Mouse (Mus musculus) activated CD4-positive, CD25-positive, alpha-beta regulatory T cell (primary cell): ENCODE results near the gene Large2. TPM values are rescaled to one million over a fixed set of nuclear protein-coding genes. Genes with fewer than 3 reads are reported as not detected.

Source experiments
- polyA plus RNA-seq, 2 experiments: library from polyadenylated mRNA; unstranded; fragments of 100-300 nt; shearing (Covaris generic); gene quantifications; one replicate each; pipeline ENCODE4 v1.2.1; 2017

Gene Large2
- polyA plus RNA-seq, result 1 to 10 TPM; 1.1 to 1.8 TPM

DNA sequence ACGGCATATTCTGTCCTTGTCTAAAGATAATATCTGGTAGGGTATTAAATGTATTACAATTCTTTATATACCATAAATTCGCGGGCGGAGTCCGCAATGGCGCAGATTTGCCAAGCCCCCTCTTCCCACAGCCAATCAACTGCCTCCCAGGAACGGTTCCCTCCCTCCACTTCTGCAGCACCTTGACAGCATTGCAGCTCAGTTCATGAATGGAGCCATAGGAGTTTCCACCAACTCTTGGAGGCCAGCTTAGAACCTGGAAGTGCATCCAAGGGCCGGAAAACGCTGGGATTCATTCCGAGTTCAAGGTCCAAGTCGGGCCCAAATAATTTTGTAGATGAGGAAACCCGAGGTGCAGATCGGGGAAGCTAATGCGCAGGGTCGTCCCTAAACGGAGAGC, at the start of gene Large2, which contains the start of gene Pex16:
Gene Large2 (minus strand): TSS at position 356 of the 400 bp plus-strand sequence.
Gene Pex16 (plus strand): TSS at position 163 of the 400 bp plus-strand sequence.

DNA sequence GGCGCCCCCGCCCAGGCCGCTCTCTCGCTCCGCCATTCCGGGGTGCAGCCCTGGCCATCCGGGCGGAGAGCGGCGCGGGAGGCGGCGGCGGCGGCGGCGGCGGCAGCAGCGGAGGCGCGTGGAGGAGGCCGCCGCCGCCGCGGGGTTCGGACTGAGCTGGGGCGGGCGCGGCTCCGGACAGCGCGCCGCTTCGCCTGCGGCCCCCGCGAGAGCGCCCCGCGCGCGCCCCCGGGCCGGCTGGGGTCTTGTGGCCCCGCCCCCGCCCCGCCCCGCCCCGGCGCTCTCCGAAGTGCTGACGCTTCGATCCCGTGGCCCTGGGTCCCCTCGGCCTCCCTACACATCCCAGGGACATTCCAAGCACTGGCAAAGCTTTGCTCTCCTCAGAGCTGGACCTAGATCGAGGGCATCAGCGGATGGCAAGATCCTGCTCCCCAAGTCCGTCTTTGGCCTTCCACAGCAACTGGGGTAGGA, 26.5 kb upstream of the Large2 start, which contains the start of gene Mapk8ip1:
Gene Mapk8ip1 (minus strand): TSS at position 173 of the 471 bp plus-strand sequence.

GRCm38 (mm10) chr2:92381901-92382588, 7.4 kb upstream of the Large2 start, which contains the start of gene 1700029I15Rik:
1700029I15Rik (plus strand) TSS chr2:92382538.

Other genes starting within 250 kb of the Large2 start
- gene Pex16, start 193 bp downstream of the Large2 start, polyA plus RNA-seq, result 10 to 100 TPM; 47.1 to 48.5 TPM
- 1 to 10 TPM; 2.2 to 3.5 TPM for gene 1700029I15Rik, start 7.7 kb upstream of the Large2 start, polyA plus RNA-seq
- 1 to 10 TPM in 1 of 2 experiments, under 1 TPM in 1; 0.92 to 1.2 TPM for gene Mapk8ip1, start 26.4 kb upstream of the Large2 start, polyA plus RNA-seq
- gene Cry2, start 59.2 kb upstream of the Large2 start, polyA plus RNA-seq, result 10 to 100 TPM in 1 of 2 experiments, 1 to 10 TPM in 1; 9.5 to 11.8 TPM
- gene Slc35c1, start 85.7 kb upstream of the Large2 start, polyA plus RNA-seq, result 10 to 100 TPM; 49.9 to 84.6 TPM
- gene Chst1, start 224.8 kb upstream of the Large2 start, polyA plus RNA-seq, result under 1 TPM in 1 of 2 experiments, not detected in 1; 0.77 TPM